Mouse (Mus musculus): ENCODE results near the gene Hoxd11.

Hoxd11 gene

GRCm38 (mm10) chr2:74703720-74704392 is 24.5 kb downstream of the Hoxd11 start:
- in situ Hi-C loops (cut with MboI; ENCODE audit: low sequenced_read_pairs) = loop anchor here (25.0 kb wide), 1 partner anchor 883 kb away; no protein-coding TSS in a partner anchor

GRCm38 (mm10) chr2:74704393-74704998 is 25.1 kb downstream of the Hoxd11 start, which contains the start of gene Hoxd8:
TSS of gene Hoxd8 (plus strand) at chr2:74704615.
- in situ Hi-C loops (cut with MboI; ENCODE audit: low sequenced_read_pairs) = loop anchor here (25.0 kb wide), 1 partner anchor 883 kb away; no protein-coding TSS in a partner anchor

- in situ Hi-C loops (cut with MboI; ENCODE audit: low sequenced_read_pairs) = loop anchor here (25.0 kb wide), 1 partner anchor 882 kb away; no protein-coding TSS in a partner anchor
Observed at GRCm38 (mm10) chr2:74704999-74705466, 25.7 kb downstream of the Hoxd11 start.

GRCm38 (mm10) chr2:74705467-74706089 is 26.2 kb downstream of the Hoxd11 start:
- in situ Hi-C loops (cut with MboI; ENCODE audit: low sequenced_read_pairs) = loop anchor here (25.0 kb wide), 1 partner anchor 882 kb away; no protein-coding TSS in a partner anchor

GRCm38 (mm10) chr2:74706393-74706960 is 27.1 kb downstream of the Hoxd11 start:
- in situ Hi-C loops (cut with MboI; ENCODE audit: low sequenced_read_pairs) = loop anchor here (25.0 kb wide), 1 partner anchor 881 kb away; no protein-coding TSS in a partner anchor

- in situ Hi-C loops (cut with MboI; ENCODE audit: low sequenced_read_pairs) = loop anchor here (25.0 kb wide), 1 partner anchor 880 kb away; no protein-coding TSS in a partner anchor
Observed at GRCm38 (mm10) chr2:74707599-74707998, 28.2 kb downstream of the Hoxd11 start.

- in situ Hi-C loops (cut with MboI; ENCODE audit: low sequenced_read_pairs) = loop anchor here (25.0 kb wide), 1 partner anchor 879 kb away; no protein-coding TSS in a partner anchor
Observed at GRCm38 (mm10) chr2:74708676-74709075, 29.3 kb downstream of the Hoxd11 start.

GRCm38 (mm10) chr2:74709465-74710419 is 30.4 kb downstream of the Hoxd11 start:
- in situ Hi-C loops (cut with MboI; ENCODE audit: low sequenced_read_pairs) = loop anchor here (25.0 kb wide), 1 partner anchor 878 kb away; no protein-coding TSS in a partner anchor

GRCm38 (mm10) chr2:74710929-74711543 is 31.7 kb downstream of the Hoxd11 start:
- in situ Hi-C loops (cut with MboI; ENCODE audit: low sequenced_read_pairs) = loop anchor here (25.0 kb wide), 1 partner anchor 876 kb away; no protein-coding TSS in a partner anchor

- in situ Hi-C loops (cut with MboI; ENCODE audit: low sequenced_read_pairs) = loop anchor here (25.0 kb wide), 1 partner anchor 875 kb away; no protein-coding TSS in a partner anchor
Observed at GRCm38 (mm10) chr2:74711721-74712621, 32.6 kb downstream of the Hoxd11 start, which contains the start of the genes Hoxd3 and Hoxd4. TSS of gene Hoxd3 (plus strand) at chr2:74711927. TSS of gene Hoxd4 (plus strand) at chr2:74711929.

- in situ Hi-C loops (cut with MboI; ENCODE audit: low sequenced_read_pairs) = loop anchor here (25.0 kb wide), 1 partner anchor 874 kb away; no protein-coding TSS in a partner anchor
Observed at GRCm38 (mm10) chr2:74713239-74714150, 34.1 kb downstream of the Hoxd11 start.

- in situ Hi-C loops (cut with MboI; ENCODE audit: low sequenced_read_pairs) = loop anchor here (25.0 kb wide), 1 partner anchor 873 kb away; no protein-coding TSS in a partner anchor
Observed at GRCm38 (mm10) chr2:74714156-74714789, 34.9 kb downstream of the Hoxd11 start.

GRCm38 (mm10) chr2:74714881-74715280 is 35.5 kb downstream of the Hoxd11 start:
- in situ Hi-C loops (cut with MboI; ENCODE audit: low sequenced_read_pairs) = loop anchor here (5.0 to 25.0 kb wide), 2 partner anchors 247 to 872 kb away; no protein-coding TSS in a partner anchor

GRCm38 (mm10) chr2:74715504-74716241 is 36.3 kb downstream of the Hoxd11 start:
- in situ Hi-C loops (cut with MboI; ENCODE audit: low sequenced_read_pairs) = loop anchor here (5.0 to 25.0 kb wide), 2 partner anchors 247 to 872 kb away; no protein-coding TSS in a partner anchor

GRCm38 (mm10) chr2:74720384-74720783 is 41.0 kb downstream of the Hoxd11 start:
- in situ Hi-C loops (cut with MboI; ENCODE audit: low sequenced_read_pairs) = loop anchor here (25.0 kb wide), 1 partner anchor 867 kb away; no protein-coding TSS in a partner anchor

Measured in CH12F3 (cell line).